Mouse (Mus musculus) c-Kit-negative CD71-positive TER-119-positive erythroid progenitor cells, embryonic 14.5 days (primary cell): ENCODE measurements around the gene Mlec.
"Not testable (repeated sequence)": the region's sequence is repeated elsewhere in the genome, so short reads cannot be mapped to it uniquely, and the experiment has no call there.

ENCODE experiments used
- DNase-seq: peaks from one replicate; pipeline ENCODE4 v3.0.0-alpha.2; 2013; ENCODE audit warnings: low read depth, low spot score

Gene Mlec

GRCm38 (mm10) chr5:115181248-115181940, 23.4 kb upstream of the Mlec start:
- no peak for DNase-seq

- DNase-seq = no peak
These were observed 21.6 kb upstream of the Mlec start for GRCm38 (mm10) chr5:115179596-115179995.

- DNase-seq = no peak
These were observed 19.9 kb upstream of the Mlec start for GRCm38 (mm10) chr5:115177866-115178265.

- no peak for DNase-seq
These were observed 16.6 kb upstream of the Mlec start for GRCm38 (mm10) chr5:115174554-115174953.

GRCm38 (mm10) chr5:115170150-115170549, 12.2 kb upstream of the Mlec start:
- DNase-seq = no peak

- DNase-seq = no peak
These were observed 10.8 kb upstream of the Mlec start for GRCm38 (mm10) chr5:115168641-115169415.

- DNase-seq = no peak
These were observed 9.4 kb upstream of the Mlec start for GRCm38 (mm10) chr5:115167396-115167795.

- DNase-seq = no peak
These were observed 8.8 kb upstream of the Mlec start for GRCm38 (mm10) chr5:115166815-115167194.

- no peak for DNase-seq
These were observed 8.2 kb upstream of the Mlec start for GRCm38 (mm10) chr5:115165895-115166814.

GRCm38 (mm10) chr5:115165351-115165750, 7.4 kb upstream of the Mlec start:
- DNase-seq = no peak

- not testable (repeated sequence) for DNase-seq
These were observed 6.5 kb upstream of the Mlec start for GRCm38 (mm10) chr5:115164446-115164845.

GRCm38 (mm10) chr5:115163563-115163962, 5.6 kb upstream of the Mlec start:
- no peak for DNase-seq

- DNase-seq = not testable (repeated sequence)
These were observed 3.9 kb upstream of the Mlec start for GRCm38 (mm10) chr5:115161940-115162279.

GRCm38 (mm10) chr5:115161064-115161939, 3.3 kb upstream of the Mlec start:
- no peak for DNase-seq

- DNase-seq = no peak
These were observed 2.7 kb upstream of the Mlec start for GRCm38 (mm10) chr5:115160655-115161054.

- DNase-seq = no peak
These were observed 1.2 kb upstream of the Mlec start for GRCm38 (mm10) chr5:115159165-115159564.

GRCm38 (mm10) chr5:115156933-115157589, 918 bp downstream of the Mlec start:
- DNase-seq = no peak

GRCm38 (mm10) chr5:115156401-115156800, 1.6 kb downstream of the Mlec start:
- no peak for DNase-seq

- no peak for DNase-seq
These were observed 2.1 kb downstream of the Mlec start for GRCm38 (mm10) chr5:115155831-115156230.

- DNase-seq = no peak
These were observed 2.8 kb downstream of the Mlec start for GRCm38 (mm10) chr5:115155156-115155631.
